Mouse (Mus musculus) olfactory bulb, adult 2 months (tissue): ENCODE measurements around the gene Hs3st2. TPM values are rescaled to one million over a fixed set of nuclear protein-coding genes. Genes with fewer than 3 reads are reported as not detected.

ENCODE experiments used
- H3K27ac ChIP-seq: fragments of 200-500 bp; 2 replicates; pipeline ENCODE4 v1.5.1; 2012; ENCODE audit warnings: low read depth, low read length; ENCODE audit not compliant: insufficient read depth
- H3K4me1 ChIP-seq: fragments of 200-500 bp; 2 replicates; pipeline ENCODE4 v1.6.1; 2012; ENCODE audit warnings: low read length; ENCODE audit not compliant: control insufficient read depth, insufficient read depth
- H3K4me3 ChIP-seq: fragments of 200-500 bp; 2 replicates; pipeline ENCODE4 v1.5.1; 2012; ENCODE audit warnings: mild to moderate bottlenecking, low read depth, low read length, moderate library complexity; ENCODE audit not compliant: insufficient read depth
- CTCF ChIP-seq: fragments of 200-500 bp; IDR thresholded peaks from 2 replicates; pipeline ENCODE4 v1.5.1; 2012; ENCODE audit warnings: low read depth, mild to moderate bottlenecking, low read length, moderate library complexity; ENCODE audit not compliant: insufficient read depth
- POLR2A ChIP-seq: fragments of 200-500 bp; IDR thresholded peaks from 2 replicates; pipeline ENCODE4 v1.6.1; 2012; ENCODE audit warnings: mild to moderate bottlenecking, low read depth, low read length, moderate library complexity; ENCODE audit not compliant: insufficient read depth
- WGBS: fragments of 180-500 bp; shearing (Covaris S2); methylation state at CpG from one replicate; pipeline ENCODE4 v1.1.7; 2018; 5-methylcytosine and 5-hydroxymethylcytosine counted together
- polyA plus RNA-seq: library from polyadenylated mRNA; stranded (reverse); fragments of >200 nt; gene quantifications from 2 replicates; pipeline ENCODE4 v1.2.4, GENCODE M21; 2012; ENCODE audit warnings: low replicate concordance; ENCODE audit not compliant: missing spikeins, insufficient read depth, insufficient read length

The Hs3st2 gene
- polyA plus RNA-seq, 1 experiment = not detected

DNA sequence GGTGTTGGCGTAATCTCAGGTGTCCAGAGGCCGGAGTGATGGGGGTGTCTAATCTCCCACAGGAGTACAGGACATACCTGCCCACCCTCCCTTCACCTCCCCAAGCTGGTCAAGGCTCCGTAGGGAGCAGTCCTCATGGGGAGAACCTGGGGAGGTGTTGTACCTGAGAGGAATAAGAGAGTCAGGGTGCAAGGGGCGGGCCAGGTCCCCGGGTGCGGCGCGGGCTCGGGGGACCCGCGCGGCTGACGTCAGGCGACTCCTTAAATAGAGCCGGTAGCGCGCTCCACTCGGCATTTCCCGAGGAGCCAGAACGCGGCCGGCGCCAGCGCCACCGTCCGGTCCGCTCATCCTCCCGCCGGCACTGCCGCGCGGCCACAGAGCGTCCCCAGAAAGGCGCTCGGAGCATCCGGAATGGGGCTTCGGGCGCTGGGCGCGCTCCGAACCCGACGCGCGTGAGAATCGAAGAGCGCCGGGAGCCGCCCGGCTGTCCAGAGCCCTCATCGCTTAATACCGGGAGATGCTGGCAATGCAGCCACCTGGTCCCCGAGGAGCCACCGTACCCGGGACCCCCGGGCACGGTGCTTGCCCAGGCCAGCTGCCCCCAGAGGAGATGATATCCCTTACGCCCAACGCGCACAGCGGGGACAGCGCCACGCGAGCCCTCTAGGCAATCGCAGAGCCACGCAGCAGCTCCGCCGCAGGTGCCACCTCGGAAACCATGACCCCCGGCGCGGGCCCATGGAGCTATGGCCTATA, 503 bp downstream of the Hs3st2 start:
- WGBS = 1% methylated on average over 72 of the region's 72 CpGs
- TF ChIP-seq CTCF (no peak), POLR2A (peak; percentile 73)
- Histone ChIP-seq H3K27ac (0 out of 2 replicates have a peak overlapping the region, but pooled peaks have one; percentile 16), H3K4me3 (peak overlapping the region; percentile 65), H3K4me1 (peaks cover 9% of the 10 kb centered on the region; the same call in 1 of the 2 replicates)

DNA sequence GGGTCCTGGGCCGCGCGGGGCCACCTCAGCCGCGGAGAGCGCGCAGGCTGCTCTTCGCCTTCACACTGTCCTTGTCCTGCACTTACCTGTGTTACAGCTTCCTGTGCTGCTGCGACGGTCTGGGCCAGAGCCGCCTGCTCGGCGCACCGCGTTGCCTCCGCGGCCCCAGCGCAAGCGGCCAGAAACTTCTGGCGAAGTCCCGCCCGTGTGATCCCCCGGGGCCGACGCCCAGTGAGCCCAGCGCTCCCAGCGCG, 1.0 kb downstream of the Hs3st2 start:
- Histone ChIP-seq H3K4me1 (peaks cover 11% of the 10 kb centered on the region; the same call in 1 of the 2 replicates), H3K4me3 (peak overlapping the region; percentile 65), H3K27ac (no peak overlapping the region)
- no peak for TF ChIP-seq POLR2A
- TF ChIP-seq CTCF = no peak
- 2% methylated on average over 28 of the region's 28 CpGs for WGBS

DNA sequence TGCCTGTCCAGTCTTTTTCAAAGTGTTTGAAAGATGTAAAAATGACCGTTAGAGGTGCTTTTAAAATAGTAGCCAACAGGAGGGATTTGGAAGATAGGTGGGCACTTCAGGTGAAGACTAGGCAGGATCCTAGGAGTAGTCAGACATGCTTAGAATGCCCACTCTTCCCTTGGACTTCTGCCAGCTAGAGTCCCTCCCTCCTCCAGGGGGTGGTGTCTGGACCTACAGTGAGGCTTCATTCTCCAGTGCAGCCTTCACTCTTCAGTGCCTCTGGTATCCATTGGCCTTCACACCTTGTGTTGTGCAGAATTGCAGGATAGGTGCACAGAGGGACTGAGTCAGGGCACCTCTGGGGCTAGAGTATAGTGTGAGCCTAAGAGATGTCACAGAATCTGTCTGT, 2.2 kb downstream of the Hs3st2 start:
- TF ChIP-seq POLR2A (no peak), CTCF (no peak)
- Histone ChIP-seq H3K4me1 (peaks cover 20% of the 10 kb centered on the region), H3K4me3 (peak overlapping the region; percentile 15; the same call in 1 of the 2 replicates), H3K27ac (no peak overlapping the region)
- 60% methylated on average over 1 of the region's 1 CpGs for WGBS

DNA sequence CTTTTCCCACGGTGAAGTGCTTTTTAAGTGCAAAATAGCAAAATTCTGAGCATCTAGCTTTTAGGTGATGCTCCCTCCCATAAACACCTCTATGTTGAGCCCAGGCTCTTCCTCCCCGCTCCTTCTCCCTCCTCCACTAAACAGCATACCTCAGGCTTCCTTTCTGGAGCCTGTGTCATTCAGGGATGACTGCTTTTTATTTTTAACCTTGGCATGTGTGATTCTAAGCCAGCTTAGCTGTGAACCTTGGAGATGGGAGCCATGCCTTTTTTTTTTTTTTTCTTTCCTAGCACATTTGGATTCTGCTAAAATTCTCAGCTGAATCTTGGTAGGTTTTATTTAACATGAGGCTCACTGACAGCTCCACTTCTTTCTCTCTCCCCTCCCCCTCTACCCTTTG, 3.2 kb downstream of the Hs3st2 start:
- peaks cover 23% of the 10 kb centered on the region for H3K4me1 ChIP-seq
- peak overlapping the region; percentile 32 for H3K4me3 ChIP-seq
- TF ChIP-seq CTCF (no peak), POLR2A (no peak)
- peak overlapping the region; percentile 37 for H3K27ac ChIP-seq
- WGBS = 72% methylated on average over 2 of the region's 2 CpGs

DNA sequence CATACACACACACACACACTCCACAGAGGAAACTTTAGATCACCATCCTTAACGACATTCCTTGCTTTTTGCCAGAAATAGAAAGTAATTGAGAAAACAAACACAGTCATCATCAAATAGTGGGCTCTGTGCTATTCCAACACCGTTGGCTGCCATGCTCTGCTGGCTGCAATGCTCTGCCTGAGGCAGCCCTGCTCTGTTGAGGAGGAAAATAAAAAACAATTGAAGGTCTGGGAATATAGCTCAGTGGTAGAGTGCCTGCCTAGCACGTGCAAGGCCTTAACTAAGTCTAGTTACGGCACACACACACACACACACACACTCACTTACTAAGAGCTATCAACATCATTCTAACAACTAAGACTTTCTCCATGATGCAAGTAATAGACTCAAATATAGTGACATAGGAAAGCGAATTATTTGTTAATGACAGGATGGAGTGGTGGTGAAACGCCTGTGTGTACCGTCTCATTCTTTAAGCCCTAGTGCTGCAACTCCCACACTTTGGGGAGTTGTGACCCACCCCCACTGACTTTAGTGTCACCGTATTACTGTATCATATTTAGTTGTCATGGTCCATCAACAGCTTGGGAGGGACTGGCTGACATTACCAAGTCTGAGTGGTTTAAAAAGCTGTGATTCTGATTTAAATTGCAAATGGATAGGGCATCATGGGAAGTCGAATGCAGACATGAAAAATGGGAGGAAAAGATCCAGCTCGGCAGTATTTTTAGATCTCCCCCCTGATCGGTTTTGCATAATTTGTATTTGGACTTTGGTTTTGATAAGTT, 19.3 kb downstream of the Hs3st2 start:
- no peak overlapping the region for H3K27ac ChIP-seq
- TF ChIP-seq CTCF (no peak), POLR2A (no peak)
- H3K4me1 ChIP-seq = peaks cover 3% of the 10 kb centered on the region; the same call in 1 of the 2 replicates
- H3K4me3 ChIP-seq = no peak overlapping the region
- WGBS = 63% methylated on average over 11 of the region's 11 CpGs

DNA sequence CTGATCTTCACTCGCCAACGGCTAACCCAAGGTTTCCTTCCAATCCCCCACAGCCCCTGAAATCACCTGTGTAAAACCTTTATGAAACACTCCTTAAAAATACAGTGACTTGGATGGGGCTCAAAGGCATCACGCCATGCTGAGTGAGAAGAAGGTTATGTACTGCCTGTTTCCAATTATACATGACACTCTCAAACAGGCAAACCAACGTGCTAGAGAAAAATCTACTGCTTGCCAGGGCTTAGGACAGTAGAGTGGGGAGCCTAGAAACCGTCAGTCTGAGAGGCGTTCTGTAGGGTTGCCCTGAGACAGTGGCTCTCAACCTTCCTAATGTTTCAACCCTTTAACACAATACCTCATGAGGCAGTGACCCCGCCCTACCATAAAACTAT, 19.8 kb downstream of the Hs3st2 start:
- H3K4me1 ChIP-seq = peaks cover 3% of the 10 kb centered on the region; the same call in 1 of the 2 replicates
- WGBS = 80% methylated on average over 7 of the region's 7 CpGs
- no peak overlapping the region for H3K27ac ChIP-seq
- TF ChIP-seq POLR2A (no peak), CTCF (no peak)
- H3K4me3 ChIP-seq = no peak overlapping the region

DNA sequence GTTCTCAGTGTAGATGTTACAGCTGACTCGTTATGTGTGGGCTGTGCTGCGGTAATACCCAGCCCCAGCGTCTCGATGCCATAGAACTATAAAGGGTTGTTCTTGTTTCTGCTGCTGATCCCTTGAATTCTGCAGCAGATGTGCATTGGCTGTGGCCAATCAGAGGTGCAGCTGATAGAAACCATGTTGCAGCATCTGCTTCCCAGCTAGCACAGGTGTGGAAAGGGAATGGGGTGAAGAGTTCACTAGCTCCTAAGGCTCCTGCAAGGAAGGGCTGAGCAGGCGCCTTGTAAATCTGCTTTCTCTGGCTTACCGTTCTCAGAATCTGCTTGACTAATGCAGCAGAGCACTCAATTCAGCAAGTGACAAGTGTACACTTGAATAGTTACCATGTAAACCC, 45.2 kb downstream of the Hs3st2 start:
- WGBS = 46% methylated on average over 6 of the region's 6 CpGs
- no peak for TF ChIP-seq POLR2A
- TF ChIP-seq CTCF = no peak
- no peaks in the 10 kb centered on the region for H3K4me1 ChIP-seq
- no peak overlapping the region for H3K27ac ChIP-seq
- no peak overlapping the region for H3K4me3 ChIP-seq

DNA sequence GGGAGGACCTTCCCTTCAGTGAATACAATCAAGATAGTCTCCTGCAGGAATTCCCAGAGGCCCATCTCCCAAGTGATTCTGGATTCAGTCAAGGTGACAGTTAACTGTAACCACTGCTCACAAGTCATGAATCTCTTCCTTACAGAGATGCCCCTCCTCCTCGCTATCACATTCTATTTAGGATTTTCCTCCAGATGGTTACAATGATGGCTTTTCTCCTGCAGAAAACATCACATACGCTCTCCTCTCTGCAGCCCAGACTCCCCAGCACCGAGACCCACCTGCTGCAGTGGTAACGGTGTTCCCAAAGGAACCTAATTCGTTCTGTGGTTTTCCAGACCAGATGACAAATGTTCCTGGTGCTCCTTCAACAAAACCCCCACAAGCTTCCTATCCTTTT, 49.5 kb downstream of the Hs3st2 start:
- Histone ChIP-seq H3K4me1 (peaks cover 3% of the 10 kb centered on the region; the same call in 1 of the 2 replicates), H3K4me3 (no peak overlapping the region), H3K27ac (no peak overlapping the region)
- WGBS = 84% methylated on average over 5 of the region's 5 CpGs
- TF ChIP-seq CTCF (no peak), POLR2A (no peak)

DNA sequence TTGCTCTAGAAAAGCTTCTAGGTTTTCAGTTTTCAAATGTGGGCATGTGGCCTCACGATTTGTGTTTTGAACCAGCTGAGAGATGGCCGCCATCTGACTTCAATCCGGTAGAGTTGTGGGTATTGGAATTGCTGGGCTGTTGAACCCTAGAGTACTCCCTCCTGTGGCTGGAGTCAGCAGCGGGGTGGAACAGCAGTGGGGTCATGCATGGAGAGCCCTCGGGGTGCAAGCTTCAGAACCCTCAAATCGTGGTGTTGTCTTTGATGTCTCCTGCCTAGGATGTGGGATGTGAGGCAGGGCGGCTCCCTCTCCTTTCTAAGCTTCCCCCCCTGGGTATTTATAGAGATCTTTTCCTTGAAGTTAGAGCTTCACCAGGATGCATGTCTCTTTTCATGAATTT, 52.7 kb downstream of the Hs3st2 start:
- WGBS = 71% methylated on average over 7 of the region's 7 CpGs
- no peak for TF ChIP-seq POLR2A
- no peak for TF ChIP-seq CTCF
- peaks cover 3% of the 10 kb centered on the region; the same call in 1 of the 2 replicates for H3K4me1 ChIP-seq
- H3K4me3 ChIP-seq = no peak overlapping the region
- H3K27ac ChIP-seq = no peak overlapping the region
